Mouse (Mus musculus): ENCODE data around the gene Mobp.

DNA sequence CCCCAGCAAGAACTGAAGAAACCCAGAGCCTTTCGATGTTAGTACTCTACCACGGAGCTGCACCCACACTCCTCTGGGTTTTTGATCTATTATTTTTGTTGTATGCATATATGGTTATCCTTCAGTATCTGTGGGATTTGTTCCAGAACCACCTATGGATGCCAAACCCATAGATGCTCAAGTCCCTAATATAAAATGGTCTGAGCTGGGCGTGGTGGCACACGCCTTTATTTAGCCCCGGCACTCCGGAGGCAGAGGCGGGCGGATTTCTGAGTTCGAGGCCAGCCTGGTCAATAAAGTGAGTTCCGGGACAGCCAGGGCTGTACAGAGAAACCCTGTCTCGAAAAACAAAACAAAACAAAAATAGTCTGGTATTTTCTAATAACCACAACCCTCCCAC is 22.6 kb upstream of the Mobp start:
- TF ChIP-seq POLR2A (IDR thresholded peaks at IDR 0.05; ENCODE audit: low read depth, low read length) (no peak), CTCF (IDR thresholded peaks at IDR 0.05; ENCODE audit: extremely low read depth, insufficient read length, insufficient replicate concordance, low read depth, low read length) (no peak)
